Mouse (Mus musculus) forebrain, embryonic 16.5 days (tissue): ENCODE results near the gene 4921504E06Rik. TPM values are rescaled to one million over a fixed set of nuclear protein-coding genes. Genes with fewer than 3 reads are reported as not detected.

Experiments
- ATAC-seq: fragments of 200-750 bp; cut with Nextera tagmentation; 2 replicates; pipeline ENCODE4 v1.8.0; 2017; ENCODE audit warnings: mild to moderate bottlenecking, moderate library complexity
- H3K27ac ChIP-seq: fragments of 300-500 bp; sonication (generic); 2 replicates; pipeline ENCODE4 v1.5.1; 2014; ENCODE audit warnings: low read length, control low read depth
- H3K27me3 ChIP-seq: fragments of 300-500 bp; sonication (generic); replicated peaks from 2 replicates; pipeline ENCODE4 v1.6.1; 2014; ENCODE audit warnings: low read length; ENCODE audit not compliant: control insufficient read depth, insufficient read depth
- H3K36me3 ChIP-seq: fragments of 300-500 bp; sonication (generic); 2 replicates; pipeline ENCODE4 v1.6.1; 2014; ENCODE audit not compliant: control insufficient read depth, insufficient read depth
- H3K4me1 ChIP-seq: fragments of 300-500 bp; sonication (generic); replicated peaks from 2 replicates; pipeline ENCODE4 v1.6.1; 2014; ENCODE audit warnings: low read length; ENCODE audit not compliant: control insufficient read depth, insufficient read depth
- H3K4me2 ChIP-seq: fragments of 300-500 bp; sonication (generic); 2 replicates; pipeline ENCODE4 v1.6.1; 2014; ENCODE audit warnings: mild to moderate bottlenecking, low read length, control low read depth
- H3K4me3 ChIP-seq: fragments of 300-500 bp; sonication (generic); replicated peaks from 2 replicates; pipeline ENCODE4 v1.5.1; 2014; ENCODE audit warnings: mild to moderate bottlenecking, low read length, control low read depth
- H3K9ac ChIP-seq: fragments of 300-500 bp; sonication (generic); replicated peaks from 2 replicates; pipeline ENCODE4 v1.6.1; 2014; ENCODE audit warnings: low read depth, low read length, control low read depth
- H3K9me3 ChIP-seq: fragments of 300-500 bp; sonication (generic); 2 replicates; pipeline ENCODE4 v1.6.1; 2016; ENCODE audit warnings: low read length; ENCODE audit not compliant: control insufficient read depth
- WGBS: fragments of 180-500 bp; shearing (Covaris S2); extraction: QIAGEN DNeasy Blood & Tissue Kit; methylation state at CpG from one replicate; pipeline ENCODE4 v1.1.7; 2014; 5-methylcytosine and 5-hydroxymethylcytosine counted together
- polyA plus RNA-seq: library from polyadenylated mRNA; unstranded; fragments of >200 nt; fragmentation: Nextera tagmentation; extraction: Ambion mirVana; gene quantifications from 2 replicates; pipeline ENCODE4 v1.2.1, GENCODE M21; 2015

The 4921504E06Rik gene
- not detected in 2 replicates for polyA plus RNA-seq

DNA sequence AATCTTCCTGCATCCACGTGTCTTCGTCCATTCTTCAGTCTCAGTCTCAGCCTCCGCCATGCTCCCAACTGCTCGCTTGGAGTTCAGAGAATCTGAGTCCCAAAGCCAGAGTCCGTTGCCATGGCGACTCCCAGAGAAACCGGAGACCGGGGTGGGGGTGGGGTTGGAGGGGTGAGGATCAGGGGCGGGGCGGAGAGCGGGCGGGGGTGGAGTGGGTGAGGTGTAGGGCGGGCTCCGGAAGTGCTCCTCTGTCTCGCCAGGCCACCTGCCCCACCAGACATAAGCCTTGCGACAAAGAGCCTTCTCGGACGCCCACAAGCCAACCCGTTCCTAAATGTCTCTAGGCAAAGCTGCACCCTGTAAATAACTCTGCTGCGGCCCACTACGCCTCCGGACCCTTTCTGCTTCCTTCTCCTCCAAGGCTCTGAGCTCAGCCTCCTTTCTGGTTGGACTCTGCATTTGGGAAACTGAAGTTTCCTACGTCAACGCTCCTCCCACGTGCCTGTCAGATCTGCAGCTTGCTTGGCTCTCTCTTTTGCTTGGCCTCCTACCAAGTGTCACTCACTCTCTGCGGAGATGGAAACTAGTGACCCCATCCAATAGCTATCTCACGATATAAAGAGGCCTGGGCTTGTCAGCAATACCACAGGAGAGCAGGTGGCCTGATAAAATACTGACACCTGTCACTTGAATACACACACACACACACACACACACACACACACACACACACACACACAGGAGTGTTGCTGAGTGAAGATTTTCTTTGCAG lies at the start of gene 4921504E06Rik:
Gene 4921504E06Rik, minus strand, starts transcription at position 94 of the 772 bp plus-strand sequence.
- ATAC-seq = peak; percentile 94
- peak within 1 kb of the TSS; percentile 33 for H3K9ac ChIP-seq
- no peaks in the 10 kb centered on the region for H3K36me3 ChIP-seq
- H3K4me3 ChIP-seq = peak within 1 kb of the TSS; percentile 42
- H3K4me2 ChIP-seq = peak within 1 kb of the TSS; percentile 59
- WGBS = under 1% methylated on average over 27 of the region's 27 CpGs
- peak within 1 kb of the TSS; percentile 74 for H3K27ac ChIP-seq
- H3K4me1 ChIP-seq = peaks cover 12% of the 10 kb centered on the region
- no peaks in the 10 kb centered on the region for H3K27me3 ChIP-seq
- H3K9me3 ChIP-seq = no peaks in the 10 kb centered on the region

DNA sequence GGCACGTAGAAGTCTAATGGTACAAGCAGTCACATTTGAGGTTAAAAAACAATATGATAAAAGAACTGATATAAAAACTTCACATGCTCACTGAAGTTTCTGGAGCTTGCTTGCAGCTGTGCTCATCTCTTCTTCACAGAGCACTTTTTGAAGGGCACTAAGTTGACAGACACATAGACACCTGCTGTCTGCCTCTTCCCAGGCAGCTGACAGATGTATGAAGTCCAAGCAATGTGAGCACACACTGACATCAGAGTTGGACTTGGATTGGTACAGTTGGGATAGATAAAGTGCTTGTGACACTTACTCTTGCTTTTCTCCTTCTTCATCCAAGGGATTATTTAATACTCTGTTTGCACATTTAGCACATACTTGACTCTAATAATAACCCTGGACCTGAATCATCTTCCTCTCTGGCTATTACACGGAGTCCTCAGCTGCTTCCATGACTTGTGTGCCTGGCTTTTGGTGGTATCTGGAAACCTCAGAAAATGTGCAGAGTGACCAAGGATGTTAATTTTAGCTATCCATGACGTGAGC lies 47.7 kb upstream of the 4921504E06Rik start:
- H3K36me3 ChIP-seq = no peaks in the 10 kb centered on the region

DNA sequence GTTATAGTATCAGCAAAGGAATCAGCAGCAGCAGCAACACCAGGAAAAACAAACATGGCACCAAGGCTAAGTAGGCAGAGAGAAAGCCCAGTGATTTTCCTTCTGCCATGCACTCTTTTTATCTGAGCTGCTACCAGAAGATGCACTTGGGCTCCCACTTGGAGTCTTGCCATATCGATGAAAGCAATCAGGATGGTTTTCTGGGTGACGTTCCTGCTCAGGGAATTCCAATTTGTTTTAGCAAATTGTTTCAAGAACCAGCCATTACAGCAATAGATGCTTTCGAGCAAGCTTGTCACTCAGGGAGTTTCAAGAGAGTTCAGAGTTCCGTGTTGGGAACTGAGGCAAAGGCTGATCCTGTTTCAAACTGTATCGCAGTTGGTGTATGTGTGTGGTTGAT lies 47.1 kb upstream of the 4921504E06Rik start:
- no peak overlapping the region for H3K27ac ChIP-seq
- no peak overlapping the region for H3K4me2 ChIP-seq
- H3K27me3 ChIP-seq = no peaks in the 10 kb centered on the region
- no peak overlapping the region for H3K9ac ChIP-seq
- ATAC-seq = no peak
- H3K4me3 ChIP-seq = no peak overlapping the region
- H3K9me3 ChIP-seq = no peaks in the 10 kb centered on the region
- no peaks in the 10 kb centered on the region for H3K36me3 ChIP-seq
- no peaks in the 10 kb centered on the region for H3K4me1 ChIP-seq
- WGBS = 74% methylated on average over 5 of the region's 5 CpGs

More for the DNA sequence above, 47.7 kb upstream of the 4921504E06Rik start:
- Histone ChIP-seq H3K27me3 (no peaks in the 10 kb centered on the region), H3K9me3 (no peaks in the 10 kb centered on the region), H3K27ac (no peak overlapping the region), H3K4me2 (no peak overlapping the region), H3K4me3 (no peak overlapping the region), H3K4me1 (no peaks in the 10 kb centered on the region), H3K9ac (no peak overlapping the region)
- WGBS = 82% methylated on average over 3 of the region's 3 CpGs
- no peak for ATAC-seq

DNA sequence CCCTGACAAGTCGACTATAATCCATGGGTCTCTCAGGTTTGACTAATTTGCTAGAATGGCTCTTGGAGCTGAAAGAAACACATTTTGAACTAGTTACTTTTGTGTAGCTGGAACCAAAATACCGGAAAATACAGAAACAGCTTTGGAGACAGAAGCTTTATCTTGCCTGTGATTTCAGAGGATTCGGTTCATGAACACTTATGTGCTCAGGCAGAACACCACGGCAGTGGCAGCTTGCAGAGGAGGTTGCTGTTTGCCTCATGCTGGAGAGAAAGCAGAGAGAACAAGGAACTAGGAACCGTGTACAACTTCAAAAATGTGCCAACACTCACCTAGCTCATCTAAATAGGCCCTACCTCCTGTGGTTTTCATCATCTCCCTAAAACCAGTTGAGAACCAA lies 46.1 kb upstream of the 4921504E06Rik start:
- no peaks in the 10 kb centered on the region for H3K4me1 ChIP-seq
- H3K9ac ChIP-seq = no peak overlapping the region
- H3K4me2 ChIP-seq = no peak overlapping the region
- H3K9me3 ChIP-seq = no peaks in the 10 kb centered on the region
- H3K27ac ChIP-seq = no peak overlapping the region
- WGBS = 81% methylated on average over 5 of the region's 5 CpGs
- H3K4me3 ChIP-seq = no peak overlapping the region
- ATAC-seq = no peak
- H3K36me3 ChIP-seq = no peaks in the 10 kb centered on the region
- no peaks in the 10 kb centered on the region for H3K27me3 ChIP-seq

DNA sequence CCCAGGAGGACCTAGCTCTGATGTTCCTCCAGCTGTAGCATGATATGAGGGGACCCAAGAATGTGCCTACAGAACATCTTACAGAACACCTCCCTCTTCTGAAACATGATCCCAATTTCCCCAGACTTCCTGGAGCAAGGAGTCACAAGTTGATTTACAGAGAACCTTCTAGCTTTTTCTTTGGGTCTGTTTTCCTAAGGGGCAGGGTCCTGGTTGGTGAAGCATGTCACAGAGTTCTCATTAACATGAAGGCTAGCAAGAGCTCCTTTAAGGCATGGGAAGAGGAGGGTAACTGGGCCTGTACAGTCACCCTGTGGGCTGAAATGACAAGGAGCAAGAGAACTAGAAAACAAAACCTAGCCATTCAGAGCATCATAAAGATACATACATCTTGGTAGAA lies 43.3 kb upstream of the 4921504E06Rik start:
- Histone ChIP-seq H3K27ac (no peak overlapping the region), H3K4me1 (no peaks in the 10 kb centered on the region), H3K9me3 (no peaks in the 10 kb centered on the region), H3K27me3 (no peaks in the 10 kb centered on the region), H3K36me3 (no peaks in the 10 kb centered on the region), H3K4me2 (no peak overlapping the region), H3K9ac (no peak overlapping the region), H3K4me3 (no peak overlapping the region)
- ATAC-seq = no peak

DNA sequence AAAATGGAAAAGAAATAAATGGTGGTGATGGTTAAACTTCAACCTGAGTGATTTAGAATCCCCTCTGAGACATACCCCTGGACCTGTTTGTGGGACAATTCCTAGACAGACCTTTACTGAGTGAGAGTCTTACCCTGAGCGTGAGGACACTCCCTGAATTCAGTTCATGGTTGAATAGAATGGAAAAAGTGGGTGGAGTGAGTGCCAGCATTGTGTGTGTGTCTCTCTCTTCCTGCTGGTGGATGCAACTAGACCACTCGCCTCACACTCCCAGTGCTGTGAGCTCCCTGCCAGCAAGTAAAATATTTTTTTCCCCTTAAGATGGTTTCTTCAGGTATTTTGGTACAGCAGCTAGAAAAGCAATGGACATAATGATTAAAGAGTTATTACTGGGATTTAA lies 42.7 kb upstream of the 4921504E06Rik start:
- WGBS = 64% methylated on average over 2 of the region's 2 CpGs
- H3K9me3 ChIP-seq = no peaks in the 10 kb centered on the region
- no peak overlapping the region for H3K4me3 ChIP-seq
- no peak overlapping the region for H3K27ac ChIP-seq
- no peak overlapping the region for H3K4me2 ChIP-seq
- no peak overlapping the region for H3K9ac ChIP-seq
- no peaks in the 10 kb centered on the region for H3K4me1 ChIP-seq
- ATAC-seq = no peak
- H3K36me3 ChIP-seq = no peaks in the 10 kb centered on the region
- H3K27me3 ChIP-seq = no peaks in the 10 kb centered on the region

DNA sequence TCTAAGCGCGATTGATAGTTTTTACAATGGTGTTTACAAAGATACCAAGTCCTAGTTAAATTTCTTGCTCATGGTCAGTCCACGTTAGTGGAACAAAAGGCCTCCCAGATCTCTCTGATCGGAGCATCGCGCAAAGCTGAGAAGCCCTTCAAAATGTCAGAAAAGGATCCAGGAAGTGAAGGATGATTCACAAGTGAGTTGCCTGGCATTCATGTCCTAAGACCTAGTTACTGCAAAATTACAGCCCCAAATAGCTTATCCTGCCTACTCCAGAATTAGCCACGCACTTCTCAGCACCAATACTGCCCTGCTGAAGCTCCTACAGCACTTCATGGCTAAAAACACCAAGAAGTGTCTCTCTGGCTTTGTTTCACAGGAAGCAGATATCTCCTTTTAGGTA lies 41.1 kb upstream of the 4921504E06Rik start:
- no peaks in the 10 kb centered on the region for H3K4me1 ChIP-seq
- H3K4me2 ChIP-seq = no peak overlapping the region
- H3K9ac ChIP-seq = no peak overlapping the region
- no peaks in the 10 kb centered on the region for H3K36me3 ChIP-seq
- H3K4me3 ChIP-seq = no peak overlapping the region
- no peak for ATAC-seq
- H3K27me3 ChIP-seq = no peaks in the 10 kb centered on the region
- 82% methylated on average over 7 of the region's 7 CpGs for WGBS
- H3K27ac ChIP-seq = no peak overlapping the region
- no peaks in the 10 kb centered on the region for H3K9me3 ChIP-seq

DNA sequence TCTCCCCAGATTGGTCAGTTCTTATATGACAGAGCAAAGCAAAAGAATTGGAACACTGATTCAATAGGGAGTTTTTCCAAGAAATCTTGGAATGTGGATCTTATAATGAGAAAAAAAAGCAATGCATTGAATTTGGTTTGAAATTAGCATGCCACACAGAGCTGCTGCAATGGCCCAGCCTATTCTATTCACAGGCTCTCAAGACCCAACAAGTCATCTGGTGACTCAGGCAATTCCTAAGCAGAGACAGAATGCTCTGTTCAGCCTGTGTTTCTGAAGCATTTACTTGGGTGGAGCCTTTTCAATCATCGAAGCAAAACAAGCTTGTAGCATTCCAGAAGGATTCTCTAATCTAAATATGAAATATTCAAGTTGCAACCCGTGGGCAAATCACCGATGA lies 26.1 kb upstream of the 4921504E06Rik start:
- ATAC-seq = no peak
- Histone ChIP-seq H3K4me3 (no peak overlapping the region), H3K27me3 (no peaks in the 10 kb centered on the region), H3K27ac (no peak overlapping the region), H3K9me3 (no peaks in the 10 kb centered on the region), H3K4me2 (no peak overlapping the region), H3K9ac (no peak overlapping the region), H3K4me1 (no peaks in the 10 kb centered on the region), H3K36me3 (no peaks in the 10 kb centered on the region)
- WGBS = 63% methylated on average over 3 of the region's 3 CpGs

DNA sequence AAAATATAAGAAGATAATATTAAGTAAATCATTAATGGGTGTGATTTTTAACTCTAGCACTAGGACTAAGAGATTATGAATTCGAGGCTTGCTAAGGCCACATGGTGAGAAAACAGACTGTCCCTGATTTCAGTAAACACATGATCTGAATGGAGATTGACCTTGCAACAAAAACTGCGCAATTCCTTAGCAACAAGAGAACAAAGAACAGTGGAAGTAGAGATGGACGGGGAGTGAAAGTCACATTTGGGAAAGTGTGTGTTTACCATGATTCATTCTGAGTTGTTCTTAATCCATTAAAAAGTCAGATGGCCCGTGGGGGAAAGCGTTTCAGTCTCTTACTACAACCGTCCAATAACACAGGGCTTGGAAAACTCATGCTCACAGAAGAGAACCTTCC lies 25.5 kb upstream of the 4921504E06Rik start:
- no peaks in the 10 kb centered on the region for H3K9me3 ChIP-seq
- H3K9ac ChIP-seq = no peak overlapping the region
- H3K4me2 ChIP-seq = no peak overlapping the region
- 52% methylated on average over 6 of the region's 6 CpGs for WGBS
- ATAC-seq = no peak
- H3K4me3 ChIP-seq = no peak overlapping the region
- no peaks in the 10 kb centered on the region for H3K4me1 ChIP-seq
- H3K27ac ChIP-seq = no peak overlapping the region
- no peaks in the 10 kb centered on the region for H3K36me3 ChIP-seq
- H3K27me3 ChIP-seq = no peaks in the 10 kb centered on the region
